Mouse (Mus musculus) gastrocnemius, postnatal 10 days (tissue): ENCODE data around the gene Olfr1274-ps. TPM values are rescaled to one million over a fixed set of nuclear protein-coding genes. Genes with fewer than 3 reads are reported as not detected.
"Not testable (repeated sequence)": the region's sequence is repeated elsewhere in the genome, so short reads cannot be mapped to it uniquely, and the experiment has no call there.

Experiments
- DNase-seq: peaks from one replicate; pipeline ENCODE4 v3.0.0; 2021; ENCODE audit warnings: mixed read lengths
- long read RNA-seq, 2 experiments: library from polyadenylated mRNA; stranded (forward); transcript quantifications; one replicate each; pipeline ENCODE4 v2.0.0; 2021
- total RNA-seq, 2 experiments: library from RNA; stranded (reverse); gene quantifications; 2 replicates each; pipeline ENCODE4 v1.2.3; 2021

Olfr1274-ps gene
- not detected for total RNA-seq
- long read RNA-seq, experiment 1, result 0 reads
- long read RNA-seq, experiment 2, result 0 reads

DNA sequence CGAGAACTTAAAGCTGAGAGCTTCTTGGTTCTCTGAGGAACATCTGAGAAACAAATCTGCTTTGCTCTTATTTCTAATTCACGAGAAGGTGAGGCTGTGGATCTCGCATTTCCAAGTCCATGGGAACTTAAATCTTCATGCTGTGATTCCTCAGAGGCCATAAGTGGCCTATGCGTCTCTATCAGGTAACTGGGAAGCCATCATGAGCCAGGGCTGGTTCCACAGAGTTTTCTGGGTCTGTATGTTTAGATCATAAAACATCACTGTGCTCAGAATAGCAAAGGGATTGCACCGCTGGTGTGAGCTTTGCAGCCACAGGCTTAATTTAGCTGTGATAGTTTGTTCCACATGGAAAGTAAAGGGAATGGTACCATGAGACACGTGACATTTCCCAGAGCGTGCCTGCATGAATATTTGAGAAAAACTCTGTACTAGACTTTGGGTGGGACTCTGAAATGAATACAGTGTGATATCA is at the start of gene Olfr1274-ps:
Gene Olfr1274-ps (plus strand): TSS at position 51 of the 475 bp plus-strand sequence.
- DNase-seq, result not testable (repeated sequence)

DNA sequence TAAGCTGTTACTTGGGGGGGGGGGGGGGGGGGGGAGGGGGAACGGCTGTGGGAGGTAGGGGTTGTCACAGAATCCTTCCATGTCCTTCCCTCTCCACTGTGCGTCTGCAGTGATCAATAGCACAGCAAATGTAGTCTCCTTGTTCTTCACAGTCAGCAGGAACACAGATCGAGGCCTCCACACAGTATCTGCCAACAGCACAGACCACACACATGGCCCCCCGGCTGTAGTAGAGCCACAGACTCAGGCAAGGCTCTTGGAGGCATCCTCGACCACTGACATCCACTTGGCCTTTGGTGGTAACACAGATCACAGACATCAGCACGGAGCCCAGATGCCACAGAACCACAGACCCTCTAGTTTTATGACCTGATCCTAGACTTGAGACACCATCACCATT is 47.4 kb upstream of the Olfr1274-ps start:
- DNase-seq, result not testable (repeated sequence)

DNA sequence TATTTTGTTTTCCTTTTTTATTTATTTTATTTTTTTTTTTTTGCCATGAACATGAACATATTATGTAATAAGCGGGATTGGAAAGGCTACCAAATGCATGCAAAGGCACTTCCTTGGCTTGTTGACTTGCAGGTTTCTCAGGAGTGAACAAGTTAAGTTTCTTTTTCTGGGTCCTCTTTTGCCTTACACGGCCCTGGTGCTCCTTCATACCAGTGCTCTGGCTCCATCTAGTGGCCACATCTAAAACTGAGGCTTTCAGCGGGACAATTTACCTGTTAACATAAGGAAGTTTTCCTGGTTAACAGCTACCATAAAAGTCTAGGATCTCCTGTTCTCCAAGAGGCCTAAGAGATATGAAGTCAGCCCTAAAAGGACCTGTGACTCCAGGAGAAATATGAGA is 46.9 kb upstream of the Olfr1274-ps start:
- DNase-seq, result not testable (repeated sequence)

DNA sequence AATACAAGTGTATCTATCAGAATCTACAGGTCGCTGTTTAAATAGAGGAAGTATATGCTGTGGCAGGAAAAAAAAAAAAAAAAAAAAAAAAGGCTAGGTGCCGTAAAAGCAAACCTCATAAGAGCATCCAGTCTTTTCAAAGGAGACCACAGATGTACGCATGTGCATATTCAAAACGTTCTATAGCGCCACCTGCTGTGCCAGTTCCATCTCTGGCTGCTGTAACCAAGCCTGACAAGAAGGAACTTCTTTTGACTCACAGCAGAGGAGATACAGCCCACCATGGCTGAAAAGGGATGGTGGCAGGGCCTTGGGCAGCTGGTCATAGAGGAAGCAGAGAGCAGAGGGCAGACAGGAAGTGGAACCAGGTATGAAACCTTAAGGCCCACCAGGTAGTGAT is 39.3 kb upstream of the Olfr1274-ps start:
- DNase-seq, result not testable (repeated sequence)

DNA sequence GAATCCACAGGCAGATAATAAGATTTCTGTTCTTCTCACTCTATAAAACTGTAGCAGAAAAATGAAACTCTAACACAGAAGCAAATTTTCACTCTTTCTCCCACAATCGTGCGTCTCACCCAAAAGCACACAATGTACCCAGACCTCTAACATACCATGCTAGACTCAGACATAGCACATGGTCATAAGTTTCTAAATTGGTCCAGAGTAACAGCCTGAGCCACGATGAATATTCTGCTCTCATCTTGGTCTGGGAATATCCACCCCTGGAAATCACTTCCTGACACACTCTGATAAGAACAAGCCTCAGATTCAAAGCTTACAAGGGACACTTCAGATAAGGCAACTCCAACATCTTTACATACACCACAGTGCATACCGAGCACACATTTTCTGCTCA is 38.3 kb upstream of the Olfr1274-ps start:
- not testable (repeated sequence) for DNase-seq

DNA sequence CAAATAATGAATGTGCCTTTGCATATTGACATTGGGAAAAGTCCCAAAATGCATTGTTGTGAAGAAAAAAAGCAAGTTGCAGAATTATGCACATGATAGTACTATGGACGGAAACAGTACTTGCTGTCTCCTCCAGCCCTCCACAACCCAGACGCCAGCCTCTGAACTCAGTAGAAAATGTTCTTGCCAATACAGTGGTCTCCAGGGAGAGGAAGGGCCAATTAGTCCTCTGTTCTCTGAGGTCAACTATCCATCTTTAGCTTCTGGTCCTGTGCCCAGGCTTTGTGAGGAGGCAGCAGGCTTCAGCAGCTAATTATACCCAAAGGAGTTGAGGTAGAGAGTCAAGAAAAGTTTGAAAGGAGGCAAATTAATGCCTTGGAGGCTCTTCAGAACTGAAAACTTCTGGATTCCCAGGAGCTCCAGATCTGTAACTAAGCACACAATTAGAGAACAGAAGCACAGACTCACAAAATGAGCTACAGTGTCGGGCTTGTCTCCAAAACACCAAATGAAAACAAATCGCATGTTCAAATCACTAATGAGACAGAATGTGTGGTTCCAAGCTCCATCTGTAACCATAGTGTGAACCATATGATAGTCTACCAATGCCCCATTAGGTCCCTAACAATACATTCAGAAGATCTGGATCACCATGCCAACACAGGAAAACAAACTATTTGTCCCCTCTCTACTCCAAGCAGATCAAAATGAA is 15.8 kb downstream of the Olfr1274-ps start:
- DNase-seq, result not testable (repeated sequence)

DNA sequence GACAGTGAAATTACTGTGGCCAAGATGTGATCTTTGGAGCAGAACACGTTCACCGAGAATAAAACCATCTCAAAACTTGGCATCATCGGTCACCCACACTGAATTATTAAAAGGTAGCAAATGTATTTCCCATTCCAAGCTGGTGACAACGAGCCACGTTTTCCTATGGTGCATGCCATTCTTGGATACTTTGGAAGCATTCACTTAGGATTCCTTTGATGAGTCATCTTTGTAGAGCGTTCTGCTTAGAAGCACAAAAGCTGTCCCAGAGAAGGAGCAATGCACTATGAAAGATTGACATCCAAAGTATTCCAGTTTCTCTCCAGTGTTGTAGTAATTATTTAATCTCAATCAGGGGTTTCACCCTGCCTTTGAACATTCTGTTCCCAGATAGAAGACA is 23.8 kb downstream of the Olfr1274-ps start:
- not testable (repeated sequence) for DNase-seq

DNA sequence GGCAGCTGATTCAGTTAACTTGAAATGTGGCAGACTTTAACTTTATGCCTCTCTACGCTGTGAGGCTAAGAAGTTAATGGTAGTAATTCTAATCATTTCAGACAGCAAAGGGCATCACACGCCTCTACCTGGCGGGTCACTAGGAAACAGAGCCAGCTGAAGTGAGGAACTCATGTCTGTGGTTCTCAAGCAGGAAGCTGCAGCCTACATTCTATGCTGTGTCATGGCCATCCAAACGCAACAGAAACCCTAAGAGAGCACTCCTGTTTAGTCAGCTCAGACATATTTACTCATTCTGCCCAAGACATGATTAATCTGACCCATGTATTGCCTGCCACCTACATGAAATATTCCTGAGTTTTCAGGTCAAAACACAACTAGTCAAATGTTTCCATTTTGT is 26.5 kb downstream of the Olfr1274-ps start:
- not testable (repeated sequence) for DNase-seq

DNA sequence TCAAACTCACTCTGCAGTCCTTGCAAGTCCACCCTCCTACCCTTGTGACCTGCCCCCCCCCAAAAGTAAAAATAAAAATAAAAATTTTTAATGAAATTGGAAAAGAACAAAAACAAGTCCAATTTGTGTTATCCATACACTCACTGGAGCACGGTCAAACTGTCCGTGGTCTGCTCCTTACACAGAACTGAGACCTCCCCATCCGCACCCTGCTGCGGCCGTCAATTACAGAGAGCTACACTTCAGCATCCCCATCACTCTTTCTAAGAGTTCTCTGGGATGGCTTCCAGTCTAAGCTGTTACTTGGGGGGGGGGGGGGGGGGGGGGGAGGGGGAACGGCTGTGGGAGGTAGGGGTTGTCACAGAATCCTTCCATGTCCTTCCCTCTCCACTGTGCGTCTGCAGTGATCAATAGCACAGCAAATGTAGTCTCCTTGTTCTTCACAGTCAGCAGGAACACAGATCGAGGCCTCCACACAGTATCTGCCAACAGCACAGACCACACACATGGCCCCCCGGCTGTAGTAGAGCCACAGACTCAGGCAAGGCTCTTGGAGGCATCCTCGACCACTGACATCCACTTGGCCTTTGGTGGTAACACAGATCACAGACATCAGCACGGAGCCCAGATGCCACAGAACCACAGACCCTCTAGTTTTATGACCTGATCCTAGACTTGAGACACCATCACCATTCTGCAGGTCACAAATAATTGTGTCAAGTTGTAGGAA is 30.7 kb downstream of the Olfr1274-ps start:
- not testable (repeated sequence) for DNase-seq

DNA sequence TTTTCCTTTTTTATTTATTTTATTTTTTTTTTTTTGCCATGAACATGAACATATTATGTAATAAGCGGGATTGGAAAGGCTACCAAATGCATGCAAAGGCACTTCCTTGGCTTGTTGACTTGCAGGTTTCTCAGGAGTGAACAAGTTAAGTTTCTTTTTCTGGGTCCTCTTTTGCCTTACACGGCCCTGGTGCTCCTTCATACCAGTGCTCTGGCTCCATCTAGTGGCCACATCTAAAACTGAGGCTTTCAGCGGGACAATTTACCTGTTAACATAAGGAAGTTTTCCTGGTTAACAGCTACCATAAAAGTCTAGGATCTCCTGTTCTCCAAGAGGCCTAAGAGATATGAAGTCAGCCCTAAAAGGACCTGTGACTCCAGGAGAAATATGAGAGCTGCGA is 31.3 kb downstream of the Olfr1274-ps start:
- DNase-seq, result not testable (repeated sequence)

DNA sequence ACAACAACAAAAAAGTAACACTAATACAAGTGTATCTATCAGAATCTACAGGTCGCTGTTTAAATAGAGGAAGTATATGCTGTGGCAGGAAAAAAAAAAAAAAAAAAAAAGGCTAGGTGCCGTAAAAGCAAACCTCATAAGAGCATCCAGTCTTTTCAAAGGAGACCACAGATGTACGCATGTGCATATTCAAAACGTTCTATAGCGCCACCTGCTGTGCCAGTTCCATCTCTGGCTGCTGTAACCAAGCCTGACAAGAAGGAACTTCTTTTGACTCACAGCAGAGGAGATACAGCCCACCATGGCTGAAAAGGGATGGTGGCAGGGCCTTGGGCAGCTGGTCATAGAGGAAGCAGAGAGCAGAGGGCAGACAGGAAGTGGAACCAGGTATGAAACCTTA is 39.0 kb downstream of the Olfr1274-ps start:
- not testable (repeated sequence) for DNase-seq

DNA sequence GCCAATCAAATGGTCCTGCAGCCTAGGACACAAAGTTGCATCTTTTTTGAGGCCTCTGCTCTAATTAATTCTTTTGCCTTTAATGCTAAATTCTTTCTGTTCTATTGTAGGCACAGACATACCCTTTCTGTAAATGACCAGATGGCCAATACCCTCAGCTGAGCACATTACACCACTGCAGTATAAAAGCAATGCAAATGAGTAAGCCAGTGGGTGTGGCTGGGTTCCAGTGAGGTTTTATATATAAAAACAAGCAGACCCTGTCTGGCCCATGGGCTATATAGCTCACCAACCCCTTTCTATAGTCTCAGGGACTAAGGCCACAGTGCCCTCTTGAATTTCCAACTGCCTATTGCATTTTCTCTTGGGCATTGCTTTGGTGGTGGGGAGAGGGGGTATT is 41.7 kb downstream of the Olfr1274-ps start:
- not testable (repeated sequence) for DNase-seq

DNA sequence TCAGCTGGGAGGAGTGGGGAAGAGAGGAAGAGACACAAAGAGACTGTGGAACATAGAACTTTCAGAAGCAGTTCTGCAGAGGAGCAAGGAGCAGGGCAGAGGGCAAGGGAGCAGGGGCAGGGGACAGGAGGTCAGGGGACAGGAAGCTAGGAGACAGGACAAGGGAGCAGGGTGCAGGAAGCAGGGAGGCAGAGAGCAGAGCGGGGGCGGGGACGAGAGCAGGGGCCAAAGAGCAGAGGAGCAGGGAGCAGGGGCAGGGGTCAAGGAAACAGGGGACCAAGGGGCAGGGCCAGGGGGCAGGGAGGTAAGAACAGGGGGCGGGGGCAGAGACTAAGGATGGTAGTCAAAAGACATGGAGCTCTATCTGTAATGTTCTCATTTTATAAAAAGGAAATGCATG is 43.3 kb downstream of the Olfr1274-ps start:
- not testable (repeated sequence) for DNase-seq

DNA sequence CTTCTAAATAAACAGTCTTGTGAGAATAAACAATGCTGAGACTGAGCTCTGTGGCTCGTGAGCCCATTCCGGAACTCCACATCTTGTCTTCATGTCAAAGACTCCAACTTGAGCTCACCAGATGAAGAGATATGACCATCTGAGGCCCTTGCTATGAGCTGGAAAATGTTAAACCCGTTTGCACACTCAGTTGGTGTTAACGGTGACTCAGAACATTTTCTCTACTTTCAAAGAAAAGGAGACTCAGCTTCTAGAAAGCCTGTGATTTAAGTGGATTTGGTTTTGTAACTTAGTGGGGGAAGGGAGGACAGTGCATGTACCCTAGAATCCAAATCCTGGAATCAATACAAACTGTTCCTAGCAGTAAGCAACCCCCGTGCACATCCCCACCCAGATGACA is 45.3 kb downstream of the Olfr1274-ps start:
- no peak for DNase-seq

DNA sequence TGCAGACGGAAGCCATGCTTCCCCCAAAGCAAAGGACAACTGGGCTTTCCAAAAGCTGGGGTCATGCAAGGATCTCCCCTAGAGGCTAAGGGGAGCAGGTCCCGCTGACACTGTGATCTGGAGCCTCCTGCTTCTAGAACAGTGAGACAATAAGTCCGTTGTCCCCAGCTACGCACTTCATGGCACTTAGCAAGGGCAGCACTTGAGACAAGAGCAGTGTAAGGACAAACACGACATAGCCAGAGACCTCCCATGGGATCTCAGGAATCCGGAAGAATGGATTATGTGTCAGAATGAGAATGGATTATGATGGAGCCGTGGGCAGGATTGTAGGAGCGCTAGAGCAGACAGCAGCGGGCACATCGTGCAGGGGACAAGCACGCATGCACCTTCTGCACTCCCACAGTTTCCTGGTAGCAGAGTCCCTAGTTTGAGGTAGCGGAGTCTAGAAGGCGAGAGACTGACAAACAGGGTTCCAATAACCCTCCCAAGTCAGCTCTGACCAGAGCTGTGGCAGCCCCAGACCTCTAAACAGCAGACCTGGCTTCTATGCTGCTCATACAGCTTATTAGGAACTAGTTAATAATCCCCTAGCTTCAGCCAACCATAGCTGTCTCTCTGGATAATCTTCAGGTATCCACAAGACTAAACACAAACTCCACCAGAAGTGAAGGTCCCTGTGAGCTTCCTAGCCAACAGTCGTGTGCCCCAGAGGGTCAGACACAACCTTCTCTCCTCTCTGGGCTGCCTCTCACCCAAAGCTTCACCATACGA is 50.7 kb downstream of the Olfr1274-ps start:
- DNase-seq, result no peak

DNA sequence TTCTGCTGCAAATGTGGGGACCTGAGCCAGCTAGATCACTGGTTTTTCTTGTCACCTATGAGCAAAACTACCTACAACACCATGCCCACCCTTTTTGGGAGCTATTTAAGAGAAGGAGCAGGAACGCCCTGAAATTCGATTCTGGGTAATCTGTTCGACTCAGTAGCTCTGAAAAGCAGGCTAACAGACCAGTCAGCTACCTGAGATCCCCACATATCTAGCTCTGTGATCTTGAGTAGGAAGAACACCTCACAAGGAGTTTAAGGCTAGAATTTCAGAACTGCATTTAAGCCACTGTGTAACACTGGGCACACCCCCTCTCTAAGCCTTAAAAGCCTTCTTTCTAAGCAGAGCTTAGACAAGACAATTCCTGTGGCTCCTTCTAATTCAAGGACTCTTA is 53.9 kb downstream of the Olfr1274-ps start:
- no peak for DNase-seq

Other genes starting within 250 kb of the Olfr1274-ps start
- gene Olfr1270, start 245.6 kb upstream of the Olfr1274-ps start, total RNA-seq, result not detected
- not detected for gene Olfr1506, start 174.2 kb upstream of the Olfr1274-ps start, total RNA-seq
- not detected for gene Olfr142, start 141.1 kb upstream of the Olfr1274-ps start, total RNA-seq
- not detected for gene Olfr1271, start 127.7 kb upstream of the Olfr1274-ps start, total RNA-seq
- not detected for gene Olfr1272, start 105.8 kb upstream of the Olfr1274-ps start, total RNA-seq
- gene Gm13769, start 76.5 kb upstream of the Olfr1274-ps start, total RNA-seq, result not detected
- 1 to 10 TPM; 7.5 to 9.5 TPM for gene Ptprj, start 182.0 kb downstream of the Olfr1274-ps start, total RNA-seq